Mouse (Mus musculus) G1E (cell line): ENCODE measurements around the gene Eif4e2. TPM values are rescaled to one million over a fixed set of nuclear protein-coding genes. Genes with fewer than 3 reads are reported as not detected.

Experiments
- ATAC-seq: 2 replicates; pipeline ENCODE4 v1.8.0; 2016; ENCODE audit warnings: mild to moderate bottlenecking; ENCODE audit not compliant: insufficient number of reproducible peaks, poor library complexity, low FRiP score, severe bottlenecking; ENCODE audit errors: extremely low read depth
- DNase-seq: peaks from one replicate; pipeline ENCODE4 v3.0.0; 2012; ENCODE audit warnings: low spot score
- H3K27me3 ChIP-seq: 2 replicates; pipeline ENCODE4 v1.6.1; 2012; ENCODE audit warnings: mild to moderate bottlenecking, low read length, inconsistent platforms; ENCODE audit not compliant: insufficient read depth
- H3K36me3 ChIP-seq: replicated peaks from 2 replicates; pipeline ENCODE3; 2012; ENCODE audit warnings: mild to moderate bottlenecking, inconsistent platforms
- H3K4me1 ChIP-seq: 2 replicates; pipeline ENCODE4 v1.6.1; 2012; ENCODE audit warnings: low read depth, low read length, inconsistent platforms, mixed read lengths; ENCODE audit not compliant: insufficient read depth
- H3K4me3 ChIP-seq: 2 replicates; pipeline ENCODE4 v1.5.1; 2012; ENCODE audit warnings: low read depth, mild to moderate bottlenecking, inconsistent platforms, low read length, moderate library complexity, mixed read lengths
- H3K9me3 ChIP-seq: replicated peaks from 2 replicates; pipeline ENCODE4 v1.6.1; 2012; ENCODE audit warnings: inconsistent platforms
- CTCF ChIP-seq: IDR thresholded peaks from 2 replicates; pipeline ENCODE4 v1.5.1; 2012; ENCODE audit warnings: low read depth, low read length, inconsistent platforms, mixed read lengths
- GATA1 ChIP-seq: IDR thresholded peaks from 2 replicates; pipeline ENCODE4 v1.6.1; 2012; ENCODE audit warnings: borderline replicate concordance, low read length, inconsistent platforms, mixed read lengths
- GATA2 ChIP-seq: IDR thresholded peaks from 2 replicates; pipeline ENCODE4 v1.6.1; 2012; ENCODE audit warnings: low read depth, low read length, inconsistent platforms, borderline replicate concordance
- POLR2AphosphoS5 ChIP-seq: IDR thresholded peaks from 2 replicates; pipeline ENCODE4 v1.6.1; 2012; ENCODE audit warnings: low read depth, low read length, inconsistent platforms; ENCODE audit not compliant: insufficient replicate concordance
- TAL1 ChIP-seq: conservative IDR thresholded peaks from 2 replicates; pipeline ENCODE4 v1.6.1; 2012; ENCODE audit warnings: low read depth, low read length, inconsistent platforms, mixed read lengths
- polyA plus RNA-seq: library from polyadenylated mRNA; stranded (reverse); fragments of >175 nt; gene quantifications from 2 replicates; pipeline ENCODE4 v1.2.3, GENCODE M21; 2012
- total RNA-seq, 2 experiments: library from RNA; stranded (forward) in 1 of 2; stranded (reverse) in 1 of 2; fragments of 200-1000 nt in 1 of 2; fragments of >200 nt in 1 of 2; fragmentation: Nextera tagmentation in 1 of 2; gene quantifications; 2 replicates each; pipeline ENCODE4 v1.2.3; 2014 to 2017

Eif4e2 gene
- total and polyA plus RNA-seq, 3 experiments = 36.0 to 265 (median 104) TPM

DNA sequence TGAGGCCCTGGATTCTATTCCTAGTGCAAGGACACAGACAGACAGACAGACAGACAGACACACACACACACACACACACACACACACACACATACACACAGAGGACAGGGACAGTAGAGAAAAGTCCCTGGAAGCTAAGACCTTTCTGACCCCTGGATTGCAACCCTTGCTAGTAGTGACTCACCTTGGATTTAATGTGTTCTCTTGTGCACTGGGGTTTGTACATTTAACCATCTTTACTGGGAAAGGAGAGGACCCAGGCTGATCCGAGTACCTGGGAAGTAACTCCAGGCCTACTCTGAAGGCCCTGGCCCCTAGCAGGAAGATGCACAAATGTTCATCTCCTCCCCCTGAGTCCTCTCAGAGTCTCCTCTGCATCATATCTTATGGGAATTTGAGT is 57.9 kb downstream of the Eif4e2 start:
- Histone ChIP-seq H3K4me3 (no peak overlapping the region), H3K4me1 (no peaks in the 10 kb centered on the region), H3K9me3 (no peaks in the 10 kb centered on the region), H3K27me3 (peaks cover 60% of the 10 kb centered on the region), H3K36me3 (no peaks in the 10 kb centered on the region)
- TF ChIP-seq POLR2AphosphoS5 (no peak), GATA2 (no peak), GATA1 (no peak), TAL1 (no peak), CTCF (no peak)
- DNase-seq = no peak
- no peak for ATAC-seq

DNA sequence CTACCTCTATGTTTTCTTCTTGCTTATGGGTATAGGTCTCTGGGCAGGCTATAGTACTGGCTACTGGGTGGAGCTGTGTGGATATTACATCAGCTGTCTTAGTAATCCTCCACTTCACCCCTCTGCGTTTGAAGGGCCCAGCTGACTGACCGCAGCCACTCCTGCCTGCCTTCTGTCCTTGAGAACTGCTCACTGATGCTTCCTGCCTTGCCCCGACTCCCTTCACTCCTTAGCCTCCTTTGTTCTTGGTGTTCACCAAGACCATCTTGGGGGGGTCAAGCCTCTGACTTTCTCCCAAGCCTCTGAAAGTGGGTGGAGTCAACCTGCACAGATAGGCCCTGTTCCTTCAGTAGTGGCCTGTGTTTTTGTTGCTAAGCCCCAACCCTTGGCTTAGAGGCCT is 58.7 kb downstream of the Eif4e2 start:
- H3K4me1 ChIP-seq = no peaks in the 10 kb centered on the region
- TF ChIP-seq CTCF = no peak
- TF ChIP-seq POLR2AphosphoS5 = no peak
- TF ChIP-seq GATA1 = no peak
- no peak for TF ChIP-seq TAL1
- TF ChIP-seq GATA2 = no peak
- no peak overlapping the region for H3K4me3 ChIP-seq
- H3K9me3 ChIP-seq = no peaks in the 10 kb centered on the region
- DNase-seq = no peak
- no peak for ATAC-seq
- peaks cover 64% of the 10 kb centered on the region for H3K27me3 ChIP-seq
- H3K36me3 ChIP-seq = no peaks in the 10 kb centered on the region

DNA sequence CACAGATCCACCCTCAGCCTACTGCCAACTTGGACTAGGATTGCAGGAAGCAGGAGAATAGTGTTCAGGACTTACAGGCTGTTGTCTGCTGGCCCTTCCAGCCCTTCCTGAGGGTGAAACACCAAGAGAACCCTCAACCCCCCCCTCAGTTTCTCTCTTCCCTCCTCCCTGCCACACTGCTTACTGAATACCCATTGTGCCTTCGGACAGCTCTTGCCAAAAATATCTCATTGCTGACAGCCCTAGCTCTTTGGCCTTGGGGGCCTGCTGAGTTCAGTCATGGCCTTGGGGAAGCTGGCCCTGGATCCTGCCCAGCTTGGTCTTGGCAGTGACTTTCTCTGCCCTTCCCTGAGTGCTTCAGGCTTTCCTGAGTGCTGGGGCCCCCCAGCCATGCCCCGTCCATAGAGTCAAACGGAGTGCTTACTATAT is 59.8 kb downstream of the Eif4e2 start:
- no peaks in the 10 kb centered on the region for H3K36me3 ChIP-seq
- TF ChIP-seq CTCF (no peak), POLR2AphosphoS5 (no peak), GATA2 (no peak), GATA1 (no peak), TAL1 (no peak)
- no peak for DNase-seq

DNA sequence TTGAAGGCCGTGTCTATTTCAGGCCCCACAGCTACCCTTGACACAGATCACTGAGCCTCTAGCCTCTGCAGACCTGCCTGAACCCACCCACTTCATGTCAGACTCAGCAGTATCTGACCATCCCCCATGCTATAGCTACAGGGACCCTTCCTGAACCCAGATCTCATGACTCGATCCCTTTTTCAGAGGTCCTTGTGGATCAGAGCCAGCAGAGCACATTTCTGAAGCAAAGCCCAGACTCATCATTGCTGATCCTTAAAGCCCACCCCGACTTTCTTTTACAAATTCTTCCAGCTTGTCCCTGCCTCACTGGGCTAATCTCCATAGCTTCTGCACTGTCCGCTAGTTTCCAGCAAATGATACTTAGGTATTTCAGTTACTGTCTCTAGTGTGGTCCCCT is 60.4 kb downstream of the Eif4e2 start:
- H3K4me1 ChIP-seq = no peaks in the 10 kb centered on the region
- no peak for DNase-seq
- H3K27me3 ChIP-seq = peaks cover 66% of the 10 kb centered on the region
- H3K4me3 ChIP-seq = no peak overlapping the region
- no peaks in the 10 kb centered on the region for H3K9me3 ChIP-seq
- TF ChIP-seq CTCF (no peak), GATA1 (no peak), TAL1 (no peak), POLR2AphosphoS5 (no peak), GATA2 (no peak)
- ATAC-seq = no peak
- no peaks in the 10 kb centered on the region for H3K36me3 ChIP-seq

More for the DNA sequence above, 59.8 kb downstream of the Eif4e2 start:
- no peaks in the 10 kb centered on the region for H3K4me1 ChIP-seq
- H3K27me3 ChIP-seq = peaks cover 68% of the 10 kb centered on the region
- no peak for ATAC-seq
- H3K9me3 ChIP-seq = no peaks in the 10 kb centered on the region
- no peak overlapping the region for H3K4me3 ChIP-seq

DNA sequence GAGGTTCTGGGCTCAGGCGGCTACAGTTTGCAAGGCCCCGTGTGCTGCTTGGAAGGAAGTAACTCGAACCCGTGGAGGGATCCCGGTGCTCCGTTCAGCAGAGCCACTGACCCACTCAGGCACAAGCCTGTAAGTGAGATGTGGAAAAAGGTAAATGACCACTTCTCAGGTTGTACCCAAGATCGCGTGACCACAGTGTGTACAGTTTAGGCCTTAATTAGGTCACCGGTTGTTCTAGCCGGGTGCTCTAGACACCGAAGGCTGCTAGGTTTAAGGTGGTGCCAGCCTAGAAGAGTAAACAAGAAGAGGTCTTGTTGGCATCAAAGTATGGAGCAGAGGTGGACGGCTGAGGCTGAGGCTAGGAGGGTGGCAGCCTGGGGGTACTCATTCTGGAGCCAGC is 61.4 kb downstream of the Eif4e2 start:
- peaks cover 65% of the 10 kb centered on the region for H3K27me3 ChIP-seq
- H3K4me1 ChIP-seq = no peaks in the 10 kb centered on the region
- no peak for TF ChIP-seq GATA1
- TF ChIP-seq CTCF = no peak
- no peak for TF ChIP-seq POLR2AphosphoS5
- TF ChIP-seq TAL1 = no peak
- no peak for TF ChIP-seq GATA2
- H3K9me3 ChIP-seq = no peaks in the 10 kb centered on the region
- no peak for DNase-seq
- ATAC-seq = no peak
- H3K4me3 ChIP-seq = no peak overlapping the region
- no peaks in the 10 kb centered on the region for H3K36me3 ChIP-seq

DNA sequence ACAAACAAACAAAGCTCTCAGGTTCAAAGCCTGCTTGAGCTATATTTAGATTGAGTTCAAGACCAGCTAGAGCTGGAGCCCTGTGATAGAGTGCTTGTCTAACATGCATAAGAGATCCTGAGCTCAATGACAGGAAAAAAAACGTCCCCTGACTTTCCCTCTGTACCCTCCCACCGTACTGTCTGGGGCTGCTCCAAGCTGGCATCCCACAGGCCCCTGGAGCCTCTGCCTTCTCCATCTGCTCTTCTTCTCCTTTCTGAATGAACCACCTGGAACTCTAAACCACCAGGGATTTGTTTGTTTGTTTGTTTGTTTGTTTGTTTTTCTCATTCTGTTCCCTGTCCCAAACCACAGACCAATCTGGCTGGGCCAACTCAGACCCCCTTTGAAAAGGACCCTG is 62.3 kb downstream of the Eif4e2 start:
- Histone ChIP-seq H3K36me3 (no peaks in the 10 kb centered on the region), H3K27me3 (peaks cover 63% of the 10 kb centered on the region), H3K4me1 (no peaks in the 10 kb centered on the region), H3K4me3 (no peak overlapping the region), H3K9me3 (no peaks in the 10 kb centered on the region)
- ATAC-seq (no peak), DNase-seq (no peak)
- TF ChIP-seq GATA1 = no peak
- TF ChIP-seq GATA2 = no peak

DNA sequence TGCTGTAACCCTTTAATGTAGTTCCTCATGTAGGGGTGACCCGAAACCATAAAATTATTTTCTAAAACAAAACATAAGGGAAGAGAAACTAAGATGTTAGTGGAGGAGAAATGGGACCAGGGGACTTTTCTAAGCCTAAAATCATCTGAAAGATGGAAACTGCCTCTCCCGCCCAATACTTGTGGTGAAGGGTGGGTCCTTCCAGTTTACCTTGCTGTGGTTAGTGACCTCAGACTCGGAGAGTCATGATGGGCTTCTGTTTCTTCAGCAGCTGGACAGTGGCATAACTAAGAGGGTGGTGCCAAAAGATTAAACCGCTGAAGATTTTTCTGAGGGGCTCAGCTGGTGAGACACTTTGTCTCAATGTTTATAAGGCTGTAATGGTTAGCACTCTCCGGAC is 66.6 kb downstream of the Eif4e2 start:
- TF ChIP-seq GATA2 = no peak
- TF ChIP-seq GATA1 = no peak
- TF ChIP-seq TAL1 = no peak
- TF ChIP-seq CTCF = no peak
- no peak for TF ChIP-seq POLR2AphosphoS5
- no peaks in the 10 kb centered on the region for H3K4me1 ChIP-seq
- no peak for ATAC-seq
- no peak overlapping the region for H3K4me3 ChIP-seq
- no peaks in the 10 kb centered on the region for H3K9me3 ChIP-seq
- no peak for DNase-seq
- peaks cover 40% of the 10 kb centered on the region for H3K27me3 ChIP-seq
- H3K36me3 ChIP-seq = no peaks in the 10 kb centered on the region
